Mouse (Mus musculus): Measurements from ENCODE around the gene Nphs1.
"Not testable (repeated sequence)": the region's sequence is repeated elsewhere in the genome, so short reads cannot be mapped to it uniquely, and the experiment has no call there.

Gene Nphs1

GRCm38 (mm10) chr7:30440697-30441096, 17.4 kb upstream of the Nphs1 start:
- DNase-seq (ENCODE audit: inconsistent ontology term) = no peak

DNA sequence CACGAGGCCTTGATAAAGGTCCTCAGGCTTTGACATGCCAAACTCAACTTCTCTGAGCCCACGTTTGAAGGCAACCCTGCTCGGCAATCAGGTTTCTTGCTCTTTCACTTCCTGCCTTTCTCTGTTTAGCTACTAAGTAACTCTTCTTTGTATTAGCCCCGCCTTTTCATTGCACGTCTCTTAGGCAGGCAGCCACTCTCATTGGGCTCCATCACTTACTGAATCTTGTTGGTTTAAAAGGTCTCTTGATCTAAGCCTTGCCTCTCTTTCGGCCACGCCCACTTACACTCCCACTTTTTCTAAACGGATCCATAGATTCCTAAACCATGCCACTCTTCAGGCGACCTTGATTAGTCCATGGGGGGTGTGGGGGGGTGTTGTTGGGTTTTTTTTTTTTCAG, 14.4 kb upstream of the Nphs1 start:
- DNase-seq (ENCODE audit: inconsistent ontology term) = no peak

GRCm38 (mm10) chr7:30444154-30444970, 13.8 kb upstream of the Nphs1 start:
- DNase-seq (ENCODE audit: inconsistent ontology term) = no peak

GRCm38 (mm10) chr7:30444971-30445751, 13.0 kb upstream of the Nphs1 start, which contains the start of gene Aplp1:
TSS of gene Aplp1 (minus strand) at chr7:30445535.
- peak; percentile 65 for DNase-seq (ENCODE audit: inconsistent ontology term)

- no peak for DNase-seq (ENCODE audit: inconsistent ontology term)
These were observed 7.9 kb upstream of the Nphs1 start for GRCm38 (mm10) chr7:30450241-30450640.

- DNase-seq (ENCODE audit: inconsistent ontology term) = no peak
These were observed 4.8 kb upstream of the Nphs1 start for GRCm38 (mm10) chr7:30453327-30453726.

GRCm38 (mm10) chr7:30453766-30454165, 4.3 kb upstream of the Nphs1 start:
- DNase-seq (ENCODE audit: inconsistent ontology term) = no peak

DNA sequence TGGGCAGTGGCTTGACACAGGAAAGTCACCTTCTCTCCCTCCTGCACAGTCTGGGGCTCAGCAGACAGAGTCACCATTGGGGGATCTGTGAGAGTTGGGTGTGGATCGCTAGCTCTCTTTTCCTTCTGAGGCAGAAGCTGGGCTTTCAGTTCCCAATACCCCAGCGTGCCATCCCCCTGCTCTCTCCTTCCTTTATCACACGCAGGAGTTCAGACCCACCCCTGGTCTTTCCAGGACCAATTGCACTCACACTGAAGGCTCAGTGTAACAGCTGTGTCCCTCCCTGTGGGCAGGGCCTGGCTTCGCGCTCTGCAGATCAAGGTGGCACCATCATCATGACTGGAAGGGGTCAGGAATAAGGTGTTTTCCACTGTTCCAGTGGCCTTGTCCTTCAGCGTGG, 3.9 kb upstream of the Nphs1 start:
- DNase-seq (ENCODE audit: inconsistent ontology term) = no peak

GRCm38 (mm10) chr7:30456487-30456886, 1.6 kb upstream of the Nphs1 start:
- DNase-seq (ENCODE audit: inconsistent ontology term) = no peak

- no peak for DNase-seq (ENCODE audit: inconsistent ontology term)
These were observed 1.0 kb upstream of the Nphs1 start for GRCm38 (mm10) chr7:30456911-30457628.

DNA sequence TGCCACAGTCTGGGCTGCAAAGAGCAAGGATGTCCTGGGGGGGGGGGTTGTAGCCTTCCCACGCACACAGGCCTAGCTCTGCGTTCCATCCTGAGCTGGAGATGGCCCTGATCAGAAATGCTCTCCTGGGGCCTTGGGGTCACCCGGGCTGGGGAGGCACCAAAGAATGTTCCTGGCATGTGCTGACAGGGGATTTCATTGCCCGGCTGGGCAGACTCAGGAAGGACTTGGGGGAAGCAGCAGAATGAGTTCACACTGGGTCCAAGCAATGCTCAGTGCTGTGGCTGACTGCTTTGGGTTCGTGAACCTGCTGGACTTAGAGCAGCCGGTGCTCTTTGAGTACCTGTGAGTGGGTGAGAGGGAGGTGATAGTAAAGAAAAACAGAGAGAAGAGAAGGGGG, 1.4 kb downstream of the Nphs1 start:
- DNase-seq (ENCODE audit: inconsistent ontology term) = no peak

GRCm38 (mm10) chr7:30463568-30463967, 5.5 kb downstream of the Nphs1 start:
- no peak for DNase-seq (ENCODE audit: inconsistent ontology term)

DNA sequence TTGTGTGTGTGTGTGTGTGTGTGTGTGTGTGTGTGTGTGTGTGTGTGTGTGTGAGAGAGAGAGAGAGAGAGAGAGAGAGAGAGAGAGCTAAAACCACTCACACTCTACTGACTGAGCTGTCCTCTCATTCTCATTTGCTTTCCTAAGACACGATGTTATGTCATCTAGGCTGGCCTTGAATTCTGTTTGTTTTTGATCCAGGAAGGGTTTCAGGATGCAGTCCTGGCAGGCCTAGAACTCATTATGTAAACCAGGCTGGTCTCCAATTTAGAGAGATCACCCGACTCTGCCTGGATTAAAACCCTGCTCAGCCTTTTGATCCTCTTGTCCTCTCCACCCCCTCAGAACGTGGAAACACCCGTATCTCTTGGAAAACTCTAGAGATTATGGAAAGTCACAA, 5.9 kb downstream of the Nphs1 start:
- DNase-seq (ENCODE audit: inconsistent ontology term) = no peak

DNA sequence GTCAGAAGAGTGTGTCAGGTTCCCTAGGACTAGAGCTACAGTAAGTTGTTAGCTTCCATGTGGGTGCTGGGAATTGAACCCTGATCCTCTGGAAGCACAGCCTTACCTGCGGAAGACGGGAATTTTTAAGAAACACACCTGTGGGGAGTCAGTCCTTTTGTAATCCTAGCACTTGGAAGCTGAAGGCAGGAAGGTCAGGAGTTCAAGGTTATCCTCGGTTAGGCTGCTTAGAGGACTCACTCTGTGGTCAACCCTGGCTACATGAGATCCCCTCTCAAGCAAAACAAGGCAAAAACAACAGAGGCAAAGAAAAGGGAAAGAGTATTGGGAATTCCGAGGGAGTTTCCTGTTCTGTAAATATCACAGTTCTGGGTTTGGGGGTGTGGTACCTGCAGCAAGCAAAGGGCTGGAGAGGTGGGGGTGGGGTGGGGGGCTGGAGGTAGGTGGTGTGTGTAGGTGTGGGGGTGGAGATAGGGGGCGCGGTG, 6.7 kb downstream of the Nphs1 start:
- no peak for DNase-seq (ENCODE audit: inconsistent ontology term)

- no peak for DNase-seq (ENCODE audit: inconsistent ontology term)
These were observed 14.3 kb downstream of the Nphs1 start for GRCm38 (mm10) chr7:30472411-30472810.

GRCm38 (mm10) chr7:30474999-30475398, 16.9 kb downstream of the Nphs1 start:
- no peak for DNase-seq (ENCODE audit: inconsistent ontology term)

- not testable (repeated sequence) for DNase-seq (ENCODE audit: inconsistent ontology term)
These were observed 18.0 kb downstream of the Nphs1 start for GRCm38 (mm10) chr7:30476136-30476535.

GRCm38 (mm10) chr7:30477415-30478381, 19.6 kb downstream of the Nphs1 start:
- DNase-seq (ENCODE audit: inconsistent ontology term) = no peak

DNA sequence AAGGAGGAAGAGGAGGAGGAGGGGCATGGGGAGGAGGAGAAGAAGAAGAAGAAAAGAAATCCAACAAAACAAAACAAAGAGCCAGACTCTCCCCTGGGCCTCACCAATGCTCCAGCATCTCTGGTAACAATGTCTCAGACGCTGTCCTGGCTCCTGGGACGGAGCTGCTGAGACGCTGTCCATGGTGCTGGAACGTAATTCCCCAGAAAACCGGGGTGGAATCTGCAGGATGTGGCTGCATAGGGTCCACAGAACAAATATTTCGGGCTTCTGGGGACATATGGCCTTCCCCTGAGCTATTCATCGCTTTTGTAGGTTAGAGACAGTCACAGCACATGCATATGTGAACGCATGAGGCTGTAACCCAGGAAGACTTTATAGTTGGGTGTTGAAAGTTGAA, 26.1 kb downstream of the Nphs1 start:
- peak; percentile 26 for DNase-seq (ENCODE audit: inconsistent ontology term)

DNA sequence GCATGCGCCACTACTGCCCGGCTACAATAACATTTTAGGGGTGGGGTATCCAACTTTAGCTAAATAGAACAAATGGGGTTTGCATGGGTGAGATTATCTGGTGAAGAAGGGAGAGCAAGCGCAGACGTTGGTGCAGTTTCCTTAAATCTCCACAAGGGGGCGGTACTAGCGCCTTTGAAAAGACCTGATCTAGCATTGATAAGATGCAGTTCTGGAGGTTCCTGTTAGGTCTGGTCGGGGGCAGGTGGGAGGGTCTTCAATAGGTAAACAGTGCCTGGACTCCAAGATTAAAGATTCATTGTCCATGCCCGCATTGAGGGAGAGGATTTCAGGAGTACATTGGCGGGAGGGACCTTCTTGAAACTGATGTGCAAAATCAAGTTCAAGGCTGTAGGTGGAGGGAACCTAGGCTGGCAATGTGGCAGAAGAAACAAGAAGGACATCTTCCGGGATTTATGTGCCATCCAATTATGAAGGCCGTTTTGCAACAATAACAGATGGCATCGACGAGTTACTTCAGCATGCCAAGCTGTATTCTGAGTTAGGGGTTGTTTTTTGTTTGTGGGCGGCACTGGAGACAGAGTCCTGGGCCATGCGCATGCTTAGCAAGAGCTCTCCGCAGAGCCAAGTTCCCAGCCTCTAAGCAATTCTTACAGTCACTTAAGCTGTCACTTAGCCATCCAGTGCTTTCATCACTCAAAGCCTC, 32.3 kb downstream of the Nphs1 start:
- DNase-seq (ENCODE audit: inconsistent ontology term) = no peak
